Mouse (Mus musculus) CH12.LX (cell line): Measurements from ENCODE around the gene Pptc7. TPM values are rescaled to one million over a fixed set of nuclear protein-coding genes. Genes with fewer than 3 reads are reported as not detected.

Source experiments
- DNase-seq: peaks from one replicate; pipeline ENCODE4 v3.0.0-alpha.2; 2013; ENCODE audit errors: extremely low read depth
- H3K27ac ChIP-seq: 2 replicates; pipeline ENCODE4 v1.5.1; 2012; ENCODE audit warnings: low read depth, mild to moderate bottlenecking, control low read depth, moderate library complexity; ENCODE audit not compliant: insufficient read depth
- H3K27me3 ChIP-seq: replicated peaks from 2 replicates; pipeline ENCODE3; 2012; ENCODE audit warnings: inconsistent platforms
- H3K36me3 ChIP-seq, 2 experiments: replicated peaks in 1 of 2; 2 replicates each; pipeline versions ENCODE3 to v1.6.1; 2012; ENCODE audit warnings: inconsistent platforms in 1 of 2, low read length in 1 of 2, mild to moderate bottlenecking in 1 of 2, mixed read lengths in 1 of 2, moderate library complexity in 1 of 2; ENCODE audit not compliant: control insufficient read depth in 1 of 2, insufficient read depth in 1 of 2
- H3K4me1 ChIP-seq, 2 experiments: 2 replicates each; pipeline ENCODE4 v1.6.1; 2012; ENCODE audit warnings: inconsistent platforms in 1 of 2, moderate library complexity in 1 of 2; ENCODE audit not compliant: insufficient read depth in 2 of 2, control insufficient read depth in 1 of 2
- H3K4me2 ChIP-seq: 2 replicates; pipeline ENCODE4 v1.6.1; 2012; ENCODE audit warnings: low read depth, mild to moderate bottlenecking, control low read depth; ENCODE audit not compliant: poor library complexity, insufficient read depth, severe bottlenecking
- H3K4me3 ChIP-seq, 3 experiments: fragments of 150-350 bp in 1 of 3; sonication (generic) in 1 of 3; replicated peaks in 1 of 3; 2 replicates each; pipeline versions ENCODE3 to v1.5.1; 2011 to 2012; ENCODE audit warnings: low read depth in 2 of 3, low read length in 2 of 3, mild to moderate bottlenecking in 2 of 3, moderate library complexity in 2 of 3, control low read depth in 1 of 3, improper control_type of control experiment in 1 of 3, inconsistent platforms in 1 of 3, mixed read lengths in 1 of 3; ENCODE audit not compliant: poor library complexity in 1 of 3
- H3K79me2 ChIP-seq: replicated peaks from 2 replicates; pipeline ENCODE4 v1.6.1; 2012; ENCODE audit warnings: mild to moderate bottlenecking, moderate library complexity; ENCODE audit not compliant: control insufficient read depth, poor library complexity, insufficient read depth, severe bottlenecking; ENCODE audit errors: extremely low read depth
- H3K9ac ChIP-seq: 2 replicates; pipeline ENCODE4 v1.6.1; 2012; ENCODE audit warnings: low read depth, mild to moderate bottlenecking, control low read depth, moderate library complexity; ENCODE audit not compliant: insufficient read depth
- H3K9me3 ChIP-seq: replicated peaks from 2 replicates; pipeline ENCODE3; 2012; ENCODE audit warnings: low read length, inconsistent platforms, mixed read lengths
- CHD1 ChIP-seq: IDR thresholded peaks from 2 replicates; pipeline ENCODE4 v1.6.1; 2012; ENCODE audit warnings: low read depth, low read length, improper control_type of control experiment, inconsistent platforms
- CTCF ChIP-seq, 2 experiments: IDR thresholded peaks in 1 of 2; conservative IDR thresholded peaks in 1 of 2; 2 replicates each; pipeline ENCODE4 v1.5.1; 2011 to 2012; ENCODE audit warnings: low read depth in 2 of 2, low read length in 2 of 2, improper control_type of control experiment in 1 of 2, inconsistent platforms in 1 of 2, mild to moderate bottlenecking in 1 of 2, moderate library complexity in 1 of 2
- E2F4 ChIP-seq: IDR thresholded peaks from 2 replicates; pipeline ENCODE4 v1.6.1; 2011; ENCODE audit warnings: low read depth, low read length, improper control_type of control experiment; ENCODE audit not compliant: insufficient replicate concordance
- ELF1 ChIP-seq: IDR thresholded peaks from 2 replicates; pipeline ENCODE4 v1.6.1; 2014; ENCODE audit warnings: low read depth, mild to moderate bottlenecking, inconsistent platforms, low read length, improper control_type of control experiment
- GABPA ChIP-seq: IDR thresholded peaks from 2 replicates; pipeline ENCODE4 v1.6.1; 2012; ENCODE audit warnings: low read depth, low read length, improper control_type of control experiment, inconsistent platforms; ENCODE audit not compliant: insufficient replicate concordance
- HCFC1 ChIP-seq: IDR thresholded peaks from 2 replicates; pipeline ENCODE4 v1.6.1; 2012; ENCODE audit warnings: low read depth, mild to moderate bottlenecking, inconsistent platforms, low read length, improper control_type of control experiment
- IRF4 ChIP-seq: IDR thresholded peaks from 2 replicates; pipeline ENCODE4 v1.6.1; 2014; ENCODE audit warnings: low read depth, mild to moderate bottlenecking, inconsistent platforms, low read length, improper control_type of control experiment
- JUN ChIP-seq: IDR thresholded peaks from 2 replicates; pipeline ENCODE4 v1.6.1; 2011; ENCODE audit warnings: low read depth, mild to moderate bottlenecking, low read length, improper control_type of control experiment, moderate library complexity; ENCODE audit not compliant: insufficient read depth
- MAZ ChIP-seq: IDR thresholded peaks from 2 replicates; pipeline ENCODE4 v1.6.1; 2012; ENCODE audit warnings: low read depth, mild to moderate bottlenecking, inconsistent platforms, low read length, improper control_type of control experiment, moderate library complexity
- MEF2A ChIP-seq: IDR thresholded peaks from 2 replicates; pipeline ENCODE4 v1.6.1; 2014; ENCODE audit warnings: low read depth, mild to moderate bottlenecking, inconsistent platforms, low read length, improper control_type of control experiment, borderline replicate concordance
- NRF1 ChIP-seq: IDR thresholded peaks from 2 replicates; pipeline ENCODE4 v1.6.1; 2014; ENCODE audit warnings: low read depth, mild to moderate bottlenecking, inconsistent platforms, low read length, improper control_type of control experiment, moderate library complexity
- PAX5 ChIP-seq: IDR thresholded peaks from 2 replicates; pipeline ENCODE4 v1.6.1; 2012; ENCODE audit warnings: low read length, inconsistent platforms, mixed read lengths
- POLR2A ChIP-seq: IDR thresholded peaks from 2 replicates; pipeline ENCODE4 v1.6.1; 2011; ENCODE audit warnings: low read depth, mild to moderate bottlenecking, improper control_type of control experiment, low read length
- POLR2AphosphoS2 ChIP-seq: IDR thresholded peaks from 2 replicates; pipeline ENCODE4 v1.6.1; 2011; ENCODE audit warnings: low read depth, low read length, improper control_type of control experiment
- RAD21 ChIP-seq: IDR thresholded peaks from 2 replicates; pipeline ENCODE4 v1.6.1; 2011; ENCODE audit warnings: low read depth, mild to moderate bottlenecking, low read length, improper control_type of control experiment, moderate library complexity
- RCOR1 ChIP-seq: conservative IDR thresholded peaks from 2 replicates; pipeline ENCODE4 v1.6.1; 2012; ENCODE audit warnings: low read depth, mild to moderate bottlenecking, inconsistent platforms, low read length, improper control_type of control experiment
- SIN3A ChIP-seq: IDR thresholded peaks from 2 replicates; pipeline ENCODE4 v1.6.1; 2012; ENCODE audit warnings: low read length, improper control_type of control experiment, inconsistent platforms
- ZC3H11A ChIP-seq: IDR thresholded peaks from 2 replicates; pipeline ENCODE4 v1.6.1; 2012; ENCODE audit warnings: low read depth, mild to moderate bottlenecking, inconsistent platforms, low read length, improper control_type of control experiment
- ZNF384 ChIP-seq: IDR thresholded peaks from 2 replicates; pipeline ENCODE4 v1.6.1; 2012; ENCODE audit warnings: low read depth, low read length, improper control_type of control experiment, inconsistent platforms
- dilution Hi-C: fragments of 300-500 bp; cut with MboI; formaldehyde crosslinking; loops from 2 replicates; pipeline ENCODE4 v1.14.3; 2020; ENCODE audit warnings: low sequenced_read_pairs; ENCODE audit not compliant: extremely low pct_unique_long_range_greater_than_20kb, extremely low pct_ligation_motif_present
- in situ Hi-C: fragments of 300-500 bp; cut with MboI; formaldehyde crosslinking; loops from 3 replicates; pipeline ENCODE4 v1.14.3; 2019; ENCODE audit warnings: low sequenced_read_pairs, low pct_ligation_motif_present, low pct_unique_long_range_greater_than_20kb, mixed read lengths
- polyA plus RNA-seq: library from polyadenylated mRNA; unstranded; fragments of >175 nt; gene quantifications from 2 replicates; pipeline ENCODE4 v1.2.1, GENCODE M21; 2012; ENCODE audit warnings: low read depth; ENCODE audit not compliant: insufficient read length
- total RNA-seq, 2 experiments: library from RNA; depleted of rRNA; stranded (reverse); fragments of 300-350 nt in 1 of 2; fragments of >200 nt in 1 of 2; gene quantifications; 2 replicates each; pipeline ENCODE4 v1.2.3; 2012 to 2014

Pptc7 gene
- total and polyA plus RNA-seq, 3 experiments: 17.1 to 25.9 (median 23.6) TPM

DNA sequence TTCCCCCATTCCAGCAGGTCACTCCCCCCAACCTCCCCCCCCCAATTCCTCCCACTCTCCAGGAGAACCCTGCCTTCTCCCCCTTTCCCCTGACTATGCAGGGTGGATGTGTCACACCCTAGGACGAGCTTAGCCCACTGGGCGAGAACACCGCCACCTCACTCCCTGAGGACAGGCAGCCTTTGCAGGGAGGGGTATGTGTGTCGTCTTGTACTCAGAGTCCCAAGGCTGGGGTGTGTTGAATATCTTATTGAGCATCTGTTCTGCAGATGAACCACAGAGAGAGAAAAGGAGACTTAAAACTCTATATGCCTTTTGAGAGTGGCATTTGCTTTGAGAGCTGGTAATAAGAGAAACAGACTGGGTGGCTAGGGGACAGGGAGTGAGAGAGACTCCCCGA, 47.0 kb upstream of the Pptc7 start:
- Histone ChIP-seq H3K4me2 (no peak overlapping the region), H3K27me3 (no peaks in the 10 kb centered on the region)
- TF ChIP-seq CTCF (conservative IDR thresholded peaks at IDR 0.05 in 1 of 2, IDR thresholded peaks at IDR 0.05 in 1 of 2; ENCODE audit: low read depth in 2 of 2, low read length in 2 of 2): no peak
- TF ChIP-seq JUN: no peak
- TF ChIP-seq GABPA: no peak
- TF ChIP-seq POLR2A: no peak
- no peak for TF ChIP-seq PAX5
- no peak for TF ChIP-seq MAZ
- no peak for TF ChIP-seq RAD21
- TF ChIP-seq E2F4: no peak
- TF ChIP-seq NRF1: no peak
- TF ChIP-seq IRF4: no peak
- TF ChIP-seq ZC3H11A: no peak
- no peak for TF ChIP-seq RCOR1
- TF ChIP-seq, all 38 proteins: peak for 0
- Histone ChIP-seq H3K27ac (no peak overlapping the region), H3K4me1 (peaks cover 18 to 52% of the 10 kb centered on the region in 2 experiments), H3K79me2 (peaks cover 8% of the 10 kb centered on the region), H3K9me3 (no peaks in the 10 kb centered on the region), H3K4me3 (no peak overlapping the region), H3K36me3 (peaks cover 46 to 73% of the 10 kb centered on the region in 2 experiments), H3K9ac (no peak overlapping the region)
- no peak for DNase-seq
- dilution Hi-C loops (no loop called here), in situ Hi-C loops (no loop called here)

DNA sequence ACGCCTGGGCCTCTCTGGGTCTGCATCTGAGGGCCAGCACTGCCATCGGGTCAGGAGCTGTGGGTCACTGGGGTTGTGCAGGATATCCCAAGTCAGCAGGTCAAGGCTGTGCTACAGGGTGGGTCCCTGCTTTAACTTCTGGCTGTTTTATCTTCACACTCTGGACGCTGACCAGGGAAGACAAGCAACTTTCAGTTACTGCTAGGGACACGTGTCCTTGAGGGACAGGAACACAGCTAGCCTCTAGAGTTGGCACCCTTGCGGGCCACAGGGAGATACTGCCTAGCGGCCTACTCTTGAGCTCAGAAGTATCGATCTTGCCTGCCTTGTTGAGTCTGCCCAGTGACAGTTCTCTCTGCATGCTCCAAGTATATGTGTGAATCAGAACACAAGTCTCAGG, 44.5 kb upstream of the Pptc7 start:
- in situ Hi-C loops: no loop called here
- Histone ChIP-seq H3K27me3 (no peaks in the 10 kb centered on the region), H3K9ac (no peak overlapping the region), H3K36me3 (peaks cover 58 to 89% of the 10 kb centered on the region in 2 experiments), H3K9me3 (no peaks in the 10 kb centered on the region), H3K4me1 (peaks cover 12 to 45% of the 10 kb centered on the region in 2 experiments), H3K27ac (no peak overlapping the region), H3K4me2 (no peak overlapping the region), H3K4me3 (no peak overlapping the region), H3K79me2 (peaks cover 8% of the 10 kb centered on the region)
- TF ChIP-seq CTCF (conservative IDR thresholded peaks at IDR 0.05 in 1 of 2, IDR thresholded peaks at IDR 0.05 in 1 of 2; ENCODE audit: low read depth in 2 of 2, low read length in 2 of 2) (no peak), SIN3A (no peak), IRF4 (no peak), HCFC1 (no peak), ZNF384 (no peak), ELF1 (no peak), POLR2AphosphoS2 (no peak), MEF2A (no peak), RAD21 (no peak), CHD1 (no peak)
- dilution Hi-C loops: no loop called here
- no peak for DNase-seq
